Mouse (Mus musculus) cerebellum, postnatal 10 days (tissue): ENCODE results near the gene Trpv3.
"Not testable (repeated sequence)": the region's sequence is repeated elsewhere in the genome, so short reads cannot be mapped to it uniquely, and the experiment has no call there.

Source experiments
- DNase-seq, 2 experiments: peaks; one replicate each; pipeline ENCODE4 v3.0.0; 2021; ENCODE audit warnings: mixed read lengths in 2 of 2

Trpv3 gene

DNA sequence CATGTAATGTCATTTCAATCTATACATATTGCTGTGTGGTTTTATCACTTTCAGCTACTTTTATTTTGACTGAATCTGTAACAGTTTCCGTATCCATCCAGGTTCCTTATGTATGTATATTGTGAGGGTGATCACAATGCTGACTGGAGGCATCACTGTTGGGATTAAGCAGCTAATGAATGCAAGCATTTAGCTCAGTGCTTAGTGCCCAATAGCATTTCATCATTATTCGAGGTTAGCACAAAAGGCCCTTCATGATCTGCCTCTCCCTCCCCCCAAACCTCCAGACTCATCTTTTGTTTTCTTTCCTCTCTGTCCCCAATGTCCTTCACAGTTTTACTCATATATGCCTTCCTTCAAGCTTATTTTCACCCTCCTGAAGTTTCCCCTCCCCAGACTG, 35.9 kb downstream of the Trpv3 start:
- DNase-seq, result no peak

DNA sequence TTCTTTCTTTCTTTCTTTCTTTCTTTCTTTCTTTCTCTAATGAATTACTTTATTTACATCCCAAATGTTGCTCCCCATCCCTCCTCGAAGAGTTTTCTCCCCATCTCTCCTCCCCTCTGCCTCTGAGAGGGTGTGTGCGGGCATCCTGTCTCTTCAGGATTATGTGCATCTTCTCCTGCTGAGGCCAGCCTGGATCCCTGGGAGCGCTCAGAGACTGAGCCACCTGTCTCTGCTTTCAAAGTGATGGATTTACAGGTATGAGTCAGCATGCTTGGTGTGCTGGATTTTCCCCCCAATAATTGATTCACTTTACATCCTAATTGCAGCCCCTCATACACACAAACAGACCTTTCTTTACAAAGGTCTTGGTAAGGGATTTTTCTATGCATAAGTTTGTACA, 48.8 kb downstream of the Trpv3 start:
- DNase-seq, result no peak

DNA sequence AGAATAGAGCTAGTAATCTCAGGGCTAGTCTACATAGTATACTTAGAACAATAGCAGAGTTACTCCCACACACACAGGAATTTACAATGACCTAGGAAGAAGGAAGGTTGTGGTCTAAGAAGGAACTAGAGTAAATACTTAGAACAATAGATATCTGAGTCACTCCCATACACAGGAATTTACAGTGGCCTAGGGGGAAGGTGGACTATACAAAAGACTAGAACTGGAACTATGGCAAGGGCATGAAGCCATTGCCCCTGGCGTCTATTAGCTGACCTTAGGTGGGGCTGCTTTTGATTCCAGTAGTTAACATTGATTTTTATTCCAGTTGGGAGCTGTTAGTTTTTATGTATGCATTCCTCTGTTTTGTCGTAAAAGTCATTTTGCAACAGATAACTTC, 51.4 kb downstream of the Trpv3 start:
- not testable (repeated sequence) for DNase-seq

DNA sequence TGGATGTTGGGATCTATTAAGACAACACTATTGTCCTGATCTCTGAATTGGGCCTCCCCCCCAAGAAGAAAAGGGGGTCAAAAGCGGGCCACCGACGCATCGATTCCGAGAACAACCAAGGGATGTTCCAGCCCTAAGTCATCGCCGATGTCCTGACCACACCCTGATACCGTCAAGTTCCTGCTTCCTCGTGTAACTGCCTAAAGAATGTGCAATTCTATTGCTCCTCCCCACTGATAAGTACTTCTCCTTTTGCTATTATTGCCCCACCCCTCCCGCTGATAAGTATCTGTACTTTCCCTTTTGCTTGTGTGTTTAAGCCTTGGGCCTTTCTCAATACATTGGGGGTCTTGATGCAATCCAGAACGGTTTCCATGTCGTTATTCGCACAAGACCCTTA, 53.9 kb downstream of the Trpv3 start:
- DNase-seq, result not testable (repeated sequence)

DNA sequence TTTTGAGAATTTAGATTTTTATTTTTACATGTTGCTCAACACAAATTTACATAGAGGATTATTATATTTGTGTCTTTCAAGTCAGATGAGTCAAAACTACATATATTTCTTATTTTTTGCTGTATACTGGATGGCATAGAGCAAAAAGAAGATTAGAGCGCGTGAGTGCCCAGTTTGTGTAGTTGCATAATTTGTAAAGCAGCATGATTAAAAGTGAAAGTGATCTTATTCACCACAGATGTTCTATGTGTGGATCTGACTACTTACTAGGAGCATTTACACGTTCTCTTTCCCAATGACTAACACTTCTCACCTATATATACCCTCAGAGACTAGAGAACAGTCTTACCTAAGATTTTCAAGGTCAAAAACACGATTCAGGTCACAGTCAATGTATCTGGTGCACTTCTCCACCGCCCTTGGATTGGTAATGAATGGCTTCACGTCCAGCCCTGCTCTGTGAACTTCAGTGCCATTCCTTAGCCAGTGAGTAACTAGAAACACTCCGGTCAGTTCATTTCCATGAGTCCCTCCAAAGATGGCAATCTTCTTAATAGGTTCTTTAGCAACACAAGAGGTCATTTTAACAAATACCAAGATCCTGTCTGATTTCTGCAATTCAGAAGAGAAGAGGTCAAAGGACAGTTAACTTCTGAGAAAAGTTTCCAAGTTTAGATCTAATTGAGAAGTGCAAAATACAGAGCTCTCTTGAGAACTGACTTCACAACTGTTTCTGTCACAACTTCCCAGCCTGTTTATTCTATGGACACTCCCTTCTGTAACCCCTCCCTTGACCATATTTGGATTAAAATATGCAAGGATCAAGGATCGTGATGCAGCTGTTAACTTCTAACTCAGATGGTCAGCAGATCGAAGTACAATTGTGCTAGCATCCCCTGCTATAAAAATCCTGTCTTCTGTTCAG, 57.0 kb downstream of the Trpv3 start:
- no peak for DNase-seq

DNA sequence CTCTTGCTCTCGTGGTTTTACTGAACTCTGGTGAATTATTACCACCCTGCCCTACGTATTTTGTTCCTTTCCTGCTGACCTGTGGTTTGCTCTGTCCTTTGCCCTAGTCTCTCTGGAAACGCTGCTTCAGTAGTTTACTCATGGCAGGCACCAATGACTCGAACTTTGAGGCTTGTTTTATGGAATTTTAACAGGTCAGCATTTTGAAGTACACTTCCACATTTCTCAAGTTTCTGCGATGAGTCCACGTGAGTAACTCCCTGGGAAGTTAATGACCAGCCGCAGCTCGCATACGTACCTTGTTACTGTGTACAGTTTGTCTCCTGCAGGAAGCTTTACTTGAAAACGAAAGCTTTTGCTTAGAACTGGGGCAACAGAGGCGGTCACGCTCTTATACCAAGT, 59.3 kb downstream of the Trpv3 start:
- no peak for DNase-seq

DNA sequence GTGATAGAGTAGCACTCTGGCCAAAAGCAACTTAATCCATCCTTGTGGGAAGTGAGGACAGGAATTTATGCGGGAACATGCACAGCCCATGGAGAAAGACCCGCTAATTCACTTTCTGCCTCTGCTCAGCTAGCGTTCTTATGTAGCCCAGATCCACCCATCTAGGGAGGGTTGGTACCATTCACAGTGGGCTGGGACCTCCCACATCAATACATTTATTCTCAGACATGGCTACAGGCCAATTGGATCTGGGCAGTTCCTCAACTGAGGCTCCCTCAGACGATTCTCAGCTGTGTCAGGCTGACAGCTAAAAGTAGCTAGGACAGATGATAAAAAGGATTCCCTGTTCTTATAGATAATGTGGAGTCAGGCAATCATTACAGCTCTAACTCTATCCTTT, 60.2 kb downstream of the Trpv3 start:
- no peak for DNase-seq

DNA sequence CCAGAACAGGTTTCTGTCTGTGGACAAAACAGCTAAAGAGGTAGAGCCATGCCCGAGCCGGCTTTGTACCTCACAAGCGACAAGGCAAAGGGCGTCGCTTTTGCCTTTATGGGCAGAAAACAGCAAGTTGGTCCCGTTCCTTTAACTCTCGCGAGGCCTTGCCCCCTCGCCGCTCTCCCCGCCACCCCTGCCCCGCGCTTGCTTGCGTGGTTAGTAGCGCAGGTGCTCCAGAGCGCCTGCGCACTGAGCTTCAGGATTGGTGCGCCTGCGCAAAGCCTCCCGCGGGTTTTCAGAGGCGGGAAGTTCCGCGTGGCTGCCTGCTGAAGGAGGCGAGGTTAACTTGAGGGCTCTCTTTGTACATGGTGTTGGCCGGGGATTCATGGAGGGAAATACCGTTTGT, 62.3 kb downstream of the Trpv3 start, which contains the start of the genes Aspa, Gm49340 and Spata22:
Aspa (minus strand) TSS at position 155 of the 400 bp plus-strand sequence.
Gm49340 (plus strand) TSS at position 300 of the 400 bp plus-strand sequence.
Spata22 (plus strand) TSS at position 300 of the 400 bp plus-strand sequence.
- DNase-seq, result no peak

DNA sequence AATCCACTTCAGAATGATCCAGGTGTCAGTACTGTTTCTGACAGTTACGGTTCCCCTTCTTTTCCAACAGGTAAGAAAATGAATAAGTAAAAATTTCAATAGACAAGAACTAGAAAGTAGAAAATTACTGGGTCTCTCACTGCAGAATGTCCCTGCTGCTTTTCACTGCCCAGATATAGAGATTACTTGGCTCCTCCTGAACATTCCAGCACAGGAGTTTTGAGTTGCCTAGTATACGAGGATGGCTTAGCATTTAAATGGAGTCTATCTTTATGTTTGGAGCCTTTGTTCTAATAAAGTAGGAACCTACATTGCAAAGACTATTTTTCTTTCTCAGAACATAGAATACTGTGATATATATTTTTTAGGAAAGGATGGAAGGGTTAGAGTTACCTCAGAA, 66.2 kb downstream of the Trpv3 start:
- no peak for DNase-seq

DNA sequence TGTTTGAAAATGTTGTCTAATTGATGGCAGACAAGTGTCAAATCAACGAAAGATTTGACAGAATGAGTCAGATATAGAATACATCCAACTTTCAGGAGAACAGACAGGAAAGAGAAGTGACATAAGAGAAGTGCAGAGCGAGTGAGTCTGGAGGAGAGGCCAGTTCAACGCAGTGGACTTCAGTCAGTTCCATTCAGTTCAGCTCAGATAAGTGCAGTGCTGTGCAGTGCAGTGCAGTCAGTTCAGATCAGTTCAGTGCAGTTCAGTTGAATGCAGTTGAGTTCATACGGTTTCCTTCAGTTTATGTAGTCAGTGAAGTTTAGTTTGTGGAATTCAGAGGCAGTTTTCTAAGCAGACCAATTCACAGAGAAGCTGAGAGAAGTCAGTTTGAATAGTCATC, 69.7 kb downstream of the Trpv3 start:
- no peak for DNase-seq
